Mouse (Mus musculus) gastrocnemius, postnatal 10 days (tissue): ENCODE measurements around the gene Astn2. TPM values are rescaled to one million over a fixed set of nuclear protein-coding genes. Genes with fewer than 3 reads are reported as not detected.
"Not testable (repeated sequence)": the region's sequence is repeated elsewhere in the genome, so short reads cannot be mapped to it uniquely, and the experiment has no call there.

ENCODE experiments used
- DNase-seq: peaks from one replicate; pipeline ENCODE4 v3.0.0; 2021; ENCODE audit warnings: mixed read lengths
- total RNA-seq, 2 experiments: library from RNA; stranded (reverse); gene quantifications; 2 replicates each; pipeline ENCODE4 v1.2.3; 2021

Astn2 gene
- total RNA-seq, 2 experiments from 2014 or later = 1.0 to 1.7 TPM

DNA sequence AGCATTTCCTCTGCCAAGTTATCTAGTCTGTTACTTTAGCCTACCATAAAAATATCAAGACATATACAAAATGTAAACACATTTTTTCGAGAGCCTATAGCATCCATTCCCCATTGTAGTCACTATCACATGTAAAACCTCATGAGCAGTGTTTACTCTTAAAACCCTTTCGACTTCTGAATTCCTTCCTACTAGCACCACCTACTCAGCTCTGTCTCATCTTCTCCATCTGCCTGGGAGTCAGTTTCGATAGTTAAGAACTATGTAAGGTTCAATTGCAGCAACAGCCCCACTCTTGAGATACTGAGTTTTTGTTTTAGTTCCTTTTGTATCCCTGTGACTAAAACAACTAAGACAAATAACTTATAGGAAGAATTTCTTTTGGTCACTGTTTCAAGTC lies 651.5 kb downstream of the Astn2 start:
- DNase-seq = no peak

DNA sequence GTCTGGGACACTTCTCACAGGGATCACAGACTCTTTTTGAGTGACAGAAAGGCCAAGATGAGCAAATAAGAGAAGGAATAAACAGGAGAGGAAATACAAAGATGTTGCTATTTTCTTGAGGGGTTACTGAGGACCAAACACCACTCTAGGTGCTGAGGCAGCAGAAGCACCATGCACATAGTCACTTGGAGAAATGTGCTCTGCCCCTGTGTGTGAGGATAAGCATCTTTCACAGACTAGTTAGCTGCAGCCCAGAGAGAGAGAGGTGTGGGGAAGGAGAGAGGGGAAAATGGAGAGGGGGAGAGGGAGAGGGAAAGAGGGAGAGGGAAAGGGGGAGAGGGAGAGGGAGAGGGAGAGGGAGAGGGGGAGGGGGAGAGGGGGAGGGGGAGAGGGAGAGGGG lies 659.6 kb downstream of the Astn2 start:
- DNase-seq = no peak

DNA sequence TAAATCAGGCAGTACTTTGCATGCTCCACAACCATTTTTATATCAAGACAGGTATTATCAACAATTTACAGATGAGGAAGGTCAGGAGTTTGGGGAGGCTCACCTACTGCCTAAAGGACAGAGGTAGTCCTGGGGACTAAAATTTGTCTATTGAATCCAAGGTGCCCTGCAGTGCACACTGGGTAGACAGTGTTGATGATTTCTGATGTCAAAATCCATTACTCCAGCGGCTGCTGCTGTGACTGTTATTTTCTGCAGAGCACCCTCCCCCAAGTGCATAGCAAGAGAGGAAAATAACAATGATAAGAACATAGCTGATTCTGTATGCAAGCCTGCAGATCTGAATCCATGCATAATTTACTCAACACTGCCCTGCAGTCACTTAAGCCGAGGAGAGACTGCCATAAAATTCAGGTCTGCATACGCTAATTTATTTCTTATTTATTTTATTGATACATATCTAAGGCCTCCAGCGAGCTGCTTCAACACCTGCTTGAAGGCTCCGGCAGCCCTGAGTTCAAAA lies 660.3 kb downstream of the Astn2 start:
- no peak for DNase-seq

DNA sequence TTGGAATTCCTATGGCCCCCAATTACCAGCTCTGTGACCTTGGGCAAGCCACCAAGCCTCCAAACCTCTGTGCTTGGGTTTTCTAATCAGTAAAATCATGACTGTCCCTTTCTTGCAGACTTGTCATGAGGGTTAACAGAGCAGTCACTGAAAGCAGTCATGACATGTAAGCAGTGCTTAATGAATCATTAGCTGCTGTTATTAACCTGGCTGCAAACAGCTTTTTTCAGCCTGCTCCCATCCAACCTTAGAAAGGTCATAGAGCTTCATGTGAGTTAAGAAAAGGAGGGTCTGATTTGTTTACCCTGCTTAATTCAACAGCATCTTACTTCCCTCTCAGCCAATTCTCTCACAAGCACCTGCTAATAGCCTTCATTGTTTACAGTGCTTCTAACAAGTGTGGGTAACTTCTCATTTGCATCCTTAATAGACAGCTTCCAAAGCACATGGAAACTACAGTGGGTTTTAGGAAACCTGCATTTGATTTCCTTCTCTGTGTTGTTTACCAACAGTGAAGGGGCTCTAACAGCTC lies 661.2 kb downstream of the Astn2 start:
- DNase-seq = no peak

DNA sequence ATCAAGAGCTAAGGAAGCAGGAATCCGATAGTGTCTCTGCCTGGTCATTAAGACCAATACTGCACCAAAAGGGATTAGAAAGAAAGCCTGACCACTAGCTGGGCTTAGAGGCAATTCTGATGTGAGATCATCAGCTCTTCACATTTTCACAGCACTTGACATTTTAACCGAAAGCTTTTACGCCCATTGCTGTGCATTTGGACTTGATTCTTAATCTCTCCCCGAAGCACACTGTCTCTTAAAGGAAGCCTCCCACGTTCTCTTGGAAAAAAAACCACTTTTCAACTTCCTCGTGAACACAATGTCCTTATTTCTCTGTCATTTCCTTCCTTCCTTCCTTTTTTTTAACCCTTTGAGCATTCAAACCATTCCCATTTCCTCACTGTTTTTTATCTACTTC lies 680.0 kb downstream of the Astn2 start:
- DNase-seq = no peak

DNA sequence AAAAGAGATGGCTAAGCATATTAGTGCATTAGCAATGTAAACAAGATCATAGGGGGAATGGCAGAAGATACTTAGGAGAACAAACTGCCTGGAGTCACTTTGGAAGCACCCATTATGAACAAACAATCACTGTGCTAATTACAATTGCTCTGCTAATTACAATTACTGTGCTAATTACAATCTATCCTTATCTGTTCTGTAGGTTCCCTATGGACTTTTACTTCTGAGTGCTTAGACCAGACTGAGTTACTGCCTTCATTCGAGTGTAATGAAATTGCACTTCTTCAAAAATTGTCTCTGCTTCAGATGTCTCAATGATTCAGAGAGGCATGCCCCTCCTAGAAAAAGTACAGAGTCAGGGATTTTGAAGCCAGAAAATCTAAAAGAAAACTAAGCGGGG lies 684.8 kb downstream of the Astn2 start:
- no peak for DNase-seq

DNA sequence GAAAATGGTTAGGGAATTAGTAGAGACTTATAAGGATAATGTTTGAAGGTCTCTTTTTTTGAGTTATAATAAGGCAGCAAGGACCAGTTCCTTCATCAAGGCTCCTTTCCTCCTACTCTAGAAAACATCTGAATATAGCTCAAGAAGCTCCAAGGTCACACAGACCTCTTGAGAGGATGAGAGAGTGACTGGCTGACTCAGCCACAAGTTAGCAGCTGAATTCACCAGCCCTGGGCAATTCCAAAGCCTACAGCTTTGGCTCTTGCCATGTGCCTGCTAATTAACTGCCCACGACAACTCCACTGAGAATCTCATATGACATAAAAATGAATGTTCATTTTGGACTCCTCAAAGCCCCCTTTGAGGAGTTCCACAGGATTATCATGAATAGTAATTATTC lies 686.5 kb downstream of the Astn2 start:
- DNase-seq = no peak

DNA sequence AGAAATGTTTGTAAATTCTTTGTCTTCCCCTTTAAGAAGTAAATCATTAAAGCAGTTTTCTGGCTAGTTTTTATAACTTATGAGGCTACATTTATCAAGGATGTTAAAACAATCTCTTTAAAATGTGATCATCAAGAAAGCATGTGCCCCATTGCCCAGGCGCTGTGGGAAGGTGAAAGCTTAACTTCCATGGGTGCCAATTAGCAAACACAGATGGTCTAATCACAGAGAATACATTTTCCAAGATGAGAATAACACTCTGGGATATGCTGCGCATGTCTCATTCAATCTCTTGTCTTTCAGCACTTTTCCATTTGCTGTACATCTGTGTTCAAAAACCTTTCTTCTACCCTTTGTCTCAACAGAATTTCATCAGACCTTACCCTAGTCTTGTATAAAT lies 688.3 kb downstream of the Astn2 start:
- DNase-seq = no peak

DNA sequence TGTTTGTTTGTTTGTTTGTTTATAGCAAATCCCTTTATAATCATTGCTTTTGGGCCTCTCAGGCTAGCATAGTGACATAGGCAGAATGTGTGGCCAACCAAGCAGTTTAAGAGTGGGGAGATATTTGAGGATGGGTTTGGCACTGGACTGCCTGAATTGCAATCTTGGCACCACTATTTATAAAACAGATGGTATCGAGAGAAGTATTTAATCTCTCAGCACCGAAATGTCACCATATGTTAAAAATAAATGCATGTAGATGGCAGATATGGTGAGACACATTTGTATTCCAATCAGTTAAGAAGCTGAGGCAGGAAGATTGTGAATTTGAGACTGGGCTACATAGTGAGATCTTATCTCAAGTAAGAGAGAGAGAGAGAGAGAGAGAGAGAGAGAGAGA lies 692.7 kb downstream of the Astn2 start:
- no peak for DNase-seq

DNA sequence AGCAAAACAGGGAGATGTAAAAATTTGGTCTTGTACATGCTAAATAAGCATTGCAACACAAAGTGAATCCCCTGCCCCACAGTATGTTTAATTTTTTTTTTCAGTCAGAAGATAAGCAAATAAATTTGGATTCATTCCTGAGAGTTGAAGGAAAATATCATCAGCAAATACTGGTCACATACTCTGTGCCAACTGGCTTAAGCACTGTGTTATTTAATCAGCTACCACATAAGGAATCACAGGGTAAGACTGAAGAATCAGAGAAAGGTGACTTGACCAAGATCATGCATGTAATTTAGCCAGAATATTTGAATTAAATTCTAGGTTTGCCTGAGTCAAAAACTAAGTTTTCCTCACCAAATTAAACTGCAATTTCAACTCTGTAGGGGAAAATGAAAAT lies 693.8 kb downstream of the Astn2 start:
- DNase-seq = no peak

DNA sequence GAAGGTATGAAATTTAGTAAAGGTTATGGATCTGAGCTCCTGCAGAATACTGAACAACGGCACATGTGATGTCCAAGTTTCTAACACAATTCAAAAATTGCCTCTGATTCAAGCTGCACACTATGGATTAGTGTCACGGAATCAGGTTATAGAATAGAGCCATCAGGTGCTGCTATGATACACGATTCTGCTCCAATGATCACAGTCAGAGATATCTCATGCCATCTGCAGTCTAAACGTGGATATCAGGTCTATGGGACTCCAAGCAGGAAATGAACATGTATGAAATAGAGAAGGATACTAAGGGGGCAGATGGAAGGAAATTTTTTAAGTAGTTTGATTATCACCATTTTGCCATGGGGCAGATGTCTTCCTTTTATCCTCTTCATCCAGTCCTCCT lies 702.6 kb downstream of the Astn2 start:
- no peak for DNase-seq

DNA sequence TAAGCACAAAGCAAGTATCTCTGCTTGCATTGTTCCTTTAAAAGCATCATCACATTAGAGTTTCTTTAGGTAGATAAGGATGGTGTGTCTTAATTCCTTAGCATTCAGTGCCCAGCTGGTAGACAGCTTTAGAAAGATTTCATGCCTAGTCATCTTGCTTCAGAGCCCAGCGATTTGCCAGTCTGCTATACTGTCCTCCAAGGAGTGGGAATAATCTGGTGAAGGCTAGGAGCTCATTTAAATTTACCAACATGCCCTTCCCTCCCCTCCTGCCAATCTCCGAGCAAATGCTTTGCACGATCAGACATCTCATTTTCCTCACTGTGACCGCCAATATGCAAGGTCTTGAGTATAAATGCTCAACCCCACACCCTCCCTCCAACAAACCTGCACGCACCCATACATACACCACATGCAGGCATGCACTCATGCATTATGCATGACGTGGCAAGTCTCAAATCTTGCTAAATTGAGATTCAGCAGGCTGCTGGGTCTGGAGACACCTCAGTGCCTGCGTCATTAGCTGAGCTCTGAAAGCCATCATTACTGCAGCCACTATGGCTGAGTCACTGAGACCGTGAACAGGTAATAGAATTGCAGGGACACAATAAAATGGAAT lies 704.6 kb downstream of the Astn2 start:
- DNase-seq = no peak

DNA sequence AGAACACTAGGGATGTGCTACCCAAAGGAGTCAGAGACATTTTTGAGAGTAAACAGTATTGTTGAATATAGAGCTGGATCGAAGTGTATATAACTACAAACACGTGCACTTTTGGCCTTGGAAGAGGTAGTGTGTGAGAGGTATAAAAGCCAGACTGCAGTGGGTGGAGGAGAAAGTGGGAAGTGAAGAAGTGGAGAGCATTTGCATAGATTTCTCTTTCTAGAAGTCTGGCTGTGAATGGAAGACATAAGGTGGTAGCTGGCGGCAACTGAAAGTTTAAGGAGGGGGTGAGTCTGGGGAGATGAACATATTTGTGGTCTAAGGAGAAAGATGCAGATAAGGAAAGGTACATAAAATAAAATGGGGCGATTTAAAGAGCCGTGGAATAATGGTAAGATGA lies 709.2 kb downstream of the Astn2 start:
- no peak for DNase-seq

DNA sequence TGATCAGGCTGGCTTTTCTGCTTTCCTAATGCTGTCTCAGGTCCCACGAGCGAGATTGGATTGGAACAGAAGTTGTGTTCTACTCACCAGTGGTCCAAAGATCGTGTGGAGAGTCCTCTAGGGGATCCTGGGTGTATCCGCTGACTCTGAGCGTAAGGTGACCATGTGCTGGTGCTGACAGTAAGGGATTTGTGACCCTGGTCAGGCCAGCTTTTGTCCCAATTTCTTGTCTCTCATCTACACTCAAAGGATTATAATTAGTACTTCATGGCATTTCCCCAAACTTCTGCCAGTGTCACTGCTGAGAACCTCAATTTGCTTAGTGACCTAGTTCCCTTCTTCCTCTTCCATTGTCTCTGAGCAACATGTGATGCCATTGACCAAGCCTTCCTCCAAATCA lies 710.4 kb downstream of the Astn2 start:
- DNase-seq = no peak

DNA sequence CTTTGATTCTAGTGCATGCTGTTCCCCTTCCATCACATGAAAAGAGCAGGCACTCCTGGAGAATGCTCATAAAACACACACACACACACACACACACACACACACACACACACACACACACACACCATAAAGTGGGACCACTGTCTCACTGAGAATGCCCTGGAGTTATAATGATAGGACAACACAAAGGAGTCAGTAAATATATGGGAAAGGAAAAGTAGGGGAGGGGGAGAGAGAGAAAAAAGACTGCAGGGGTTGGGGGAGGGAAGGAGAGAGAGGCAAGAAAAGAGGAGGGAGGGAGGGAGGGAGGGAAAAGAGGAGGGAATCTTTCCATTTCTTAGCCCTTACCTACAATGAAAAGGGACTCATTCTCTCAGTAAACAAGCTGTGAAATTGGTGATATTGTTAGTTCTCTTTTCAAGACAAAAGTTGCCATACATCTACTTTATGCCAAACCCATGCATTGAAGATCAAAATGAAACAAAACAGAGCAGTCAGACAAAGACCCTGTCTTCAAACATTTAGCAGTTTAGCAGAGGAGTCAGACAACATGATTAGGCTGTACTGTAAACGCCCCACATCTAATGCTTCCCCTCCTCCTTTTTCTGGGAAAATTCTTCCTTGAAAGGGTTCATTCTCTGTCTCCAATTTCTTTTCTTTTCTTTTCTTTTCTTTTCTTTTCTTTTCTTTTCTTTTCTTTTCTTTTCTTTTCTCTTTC lies 717.2 kb downstream of the Astn2 start:
- no peak for DNase-seq

DNA sequence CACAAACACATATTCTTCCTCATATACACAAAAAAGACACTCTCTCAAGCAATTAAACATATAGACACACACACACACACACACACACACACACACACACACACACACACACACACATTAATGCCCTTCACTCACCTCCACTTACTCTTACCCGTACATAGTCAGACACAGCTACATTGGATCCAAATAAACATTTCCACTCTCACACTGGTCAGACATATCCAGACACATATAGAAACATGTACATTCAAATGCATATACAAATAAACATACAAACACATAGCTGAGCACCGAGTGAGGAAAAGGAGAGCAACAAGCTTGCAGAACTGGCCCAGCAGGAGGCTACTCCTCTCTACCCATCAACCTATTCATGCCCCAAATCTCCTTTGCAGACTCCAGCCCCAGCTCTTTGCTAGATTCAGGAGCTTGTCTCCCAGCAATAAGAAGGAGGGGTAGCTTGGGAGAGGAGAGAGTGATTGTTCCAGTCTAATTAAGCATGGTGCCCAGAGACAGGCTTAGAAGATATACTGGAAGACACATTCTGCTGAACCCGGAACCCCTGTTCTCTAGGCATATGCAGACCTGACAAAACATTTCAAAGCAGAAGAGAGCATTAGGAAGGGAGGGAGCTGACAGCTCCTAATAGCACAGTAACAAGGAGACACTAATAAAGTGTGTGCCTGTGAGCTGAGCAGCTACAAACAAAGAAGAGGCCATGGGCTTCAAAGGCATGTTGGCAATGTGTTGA lies 718.0 kb downstream of the Astn2 start:
- DNase-seq = no peak

DNA sequence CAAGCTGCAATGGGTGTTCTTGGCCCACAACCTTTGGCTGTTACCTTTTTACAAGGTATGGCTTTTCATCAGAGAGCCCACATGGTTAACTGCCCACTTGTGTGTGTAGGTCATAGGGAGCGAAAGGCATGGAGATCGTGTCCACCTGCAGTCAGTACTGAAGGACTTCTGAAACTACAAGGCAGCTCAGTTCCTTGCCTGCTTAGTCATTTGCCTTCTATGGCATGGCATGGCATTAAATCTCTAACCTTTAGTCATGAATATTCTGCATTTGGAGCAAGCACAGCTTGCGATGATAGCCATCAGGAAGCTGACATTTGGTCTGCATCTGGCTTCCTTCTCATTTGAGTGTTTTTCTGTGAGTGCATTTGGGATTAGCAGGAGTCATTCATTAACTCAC lies 720.0 kb downstream of the Astn2 start:
- DNase-seq = no peak

DNA sequence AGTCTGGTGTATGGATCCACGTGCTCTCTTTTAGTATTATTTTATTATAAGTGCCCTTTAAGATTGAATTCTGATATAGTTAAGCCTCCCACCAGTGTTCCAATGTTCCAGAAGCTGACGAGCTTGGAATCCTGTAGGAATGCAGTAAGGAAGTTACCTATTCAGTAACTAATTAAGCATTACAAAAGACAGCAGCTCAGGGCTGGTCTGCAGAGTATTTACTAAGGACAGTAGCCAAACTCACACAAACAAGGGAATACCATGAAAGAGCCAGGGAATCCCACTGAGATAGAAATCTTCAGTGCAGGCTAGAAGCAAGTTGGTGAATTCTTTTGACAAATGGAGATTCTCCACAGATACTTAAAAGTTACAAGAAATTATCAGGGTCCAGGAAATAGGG lies 724.6 kb downstream of the Astn2 start:
- DNase-seq = not testable (repeated sequence)

DNA sequence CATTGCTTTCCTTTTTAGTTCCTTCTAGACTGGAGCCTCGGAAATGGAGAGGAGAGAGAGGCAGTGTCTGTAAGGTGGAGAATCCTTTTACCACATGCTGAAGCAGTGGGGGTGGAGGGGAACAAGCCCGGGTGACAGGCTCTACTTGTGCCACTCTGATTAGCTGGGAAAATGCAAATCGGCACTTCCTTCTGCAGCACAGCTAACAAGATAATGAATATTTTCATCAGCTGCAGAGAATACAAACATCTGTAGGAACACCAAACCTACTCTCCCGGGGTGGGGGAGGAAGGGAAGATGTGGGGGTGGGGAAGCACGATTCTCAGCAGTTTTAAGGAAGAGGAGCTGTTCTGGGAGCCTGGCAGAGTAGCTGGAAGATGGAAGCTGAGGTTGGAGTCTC lies 725.5 kb downstream of the Astn2 start:
- DNase-seq = no peak

DNA sequence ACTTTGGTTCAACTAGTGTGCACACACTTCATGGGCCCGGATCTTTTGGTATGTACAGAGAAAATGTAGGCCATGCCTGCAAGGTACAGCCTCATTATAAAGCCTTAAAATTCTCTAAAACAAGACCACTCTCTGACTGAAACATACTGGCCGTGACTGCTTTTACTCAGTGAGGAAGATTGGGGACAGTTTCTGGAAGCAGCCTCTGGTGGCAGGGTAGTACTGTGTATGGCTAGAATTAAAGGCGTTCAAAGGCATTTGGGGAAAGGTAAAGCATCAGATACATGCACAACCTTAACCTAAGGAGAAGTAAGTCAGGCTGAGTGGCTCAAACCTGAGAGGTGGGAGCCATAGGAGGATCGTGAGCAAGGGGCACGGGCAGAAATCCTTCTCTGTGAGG lies 725.9 kb downstream of the Astn2 start:
- no peak for DNase-seq

DNA sequence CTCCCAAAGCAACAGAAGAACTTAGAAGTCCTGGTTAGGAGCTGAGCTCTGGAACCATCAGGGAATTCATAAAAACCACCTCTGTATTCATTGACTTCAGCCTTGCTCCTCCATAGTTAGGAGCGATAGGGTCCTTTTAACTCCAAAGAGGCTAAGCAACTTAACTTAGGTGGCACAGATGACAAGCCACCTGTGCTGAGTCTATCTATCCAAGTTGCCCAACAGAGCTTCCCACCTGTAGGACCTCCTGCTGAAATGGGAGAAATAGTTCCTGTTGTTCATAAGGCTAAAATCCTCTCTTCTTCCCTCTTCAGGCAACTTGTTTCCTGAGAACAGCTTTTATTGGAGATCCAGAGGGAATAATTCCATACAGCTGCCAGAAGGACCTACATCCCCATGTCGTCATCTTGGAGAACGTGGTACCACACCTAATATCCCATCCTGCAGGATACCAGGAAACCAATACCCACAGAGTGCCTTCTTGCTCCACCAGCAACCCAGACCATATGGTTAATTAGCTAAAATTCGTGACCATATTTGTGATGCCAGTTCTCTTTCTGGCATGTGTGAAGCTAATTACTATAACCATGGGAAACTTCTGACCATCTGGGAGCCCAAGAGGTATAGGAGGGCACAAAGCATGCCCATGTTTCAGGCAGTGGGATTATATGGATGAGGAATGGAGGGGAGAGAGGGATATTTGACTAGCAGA lies 730.0 kb downstream of the Astn2 start:
- DNase-seq = no peak

DNA sequence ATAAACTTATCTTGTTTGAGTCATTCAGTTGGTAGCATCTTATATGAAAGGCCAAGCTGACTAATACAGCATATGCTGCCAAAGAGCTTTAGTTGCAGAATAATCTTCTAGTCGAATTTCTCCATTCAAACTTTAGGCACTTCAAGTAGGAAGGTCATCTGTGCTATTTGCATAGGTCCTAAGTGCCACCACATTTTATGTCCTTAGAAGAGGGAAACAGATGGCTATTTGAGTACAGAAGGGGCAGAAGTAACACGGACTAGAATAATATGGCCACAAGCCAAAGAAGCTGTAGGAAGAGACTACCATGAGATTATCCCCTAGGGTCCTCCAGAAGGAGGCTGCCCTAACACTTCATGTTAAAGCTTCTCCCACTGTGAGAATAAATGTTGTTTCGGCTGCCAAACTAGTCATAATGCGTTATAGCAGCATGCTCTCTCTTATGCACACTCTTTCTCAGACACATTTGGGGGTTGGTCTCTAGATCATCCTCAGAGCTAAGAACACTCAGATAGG lies 730.9 kb downstream of the Astn2 start:
- no peak for DNase-seq
